Mouse (Mus musculus) right cerebral cortex, postnatal 25 days (tissue): ENCODE measurements at regions not wholly inside any gene's neighbourhood (a gene's known extent, or its start where the extent isn't known, plus 50 kb on each side); places are given as distances from the start of the nearest gene placed in this dataset.

ENCODE experiments used
- DNase-seq: peaks from one replicate; pipeline ENCODE4 v3.0.0; 2022

DNA sequence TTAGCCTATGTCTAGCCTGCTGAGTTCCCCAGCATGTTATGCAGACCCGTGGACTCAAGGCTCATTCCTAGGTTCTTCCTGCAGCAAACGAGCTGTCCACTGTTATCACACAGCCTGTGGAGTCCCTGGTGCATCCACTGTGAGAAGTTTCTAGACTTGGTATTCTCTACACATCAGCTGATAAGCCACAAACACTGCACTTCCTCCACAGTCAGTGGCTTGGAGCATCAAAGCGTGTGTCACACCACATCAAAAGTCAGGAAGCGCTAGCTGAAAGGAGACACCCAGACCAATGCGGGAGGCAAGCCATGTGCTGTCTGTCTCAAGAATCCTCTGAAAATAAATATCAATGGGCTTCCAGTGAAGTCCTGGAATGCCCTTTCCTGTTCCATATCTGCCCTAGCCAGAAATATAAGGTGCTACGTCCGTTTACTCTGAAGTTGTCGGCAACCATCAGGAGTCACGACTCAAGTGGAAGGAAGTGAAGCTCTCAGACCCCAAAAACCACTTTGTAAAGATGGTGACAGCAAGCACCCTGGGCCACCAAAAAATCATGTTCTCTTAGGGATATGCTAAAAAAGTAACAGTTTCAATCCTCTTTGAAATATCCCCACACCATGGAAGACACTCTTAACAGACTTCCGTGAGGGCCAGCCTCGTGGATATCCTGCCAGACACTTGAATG, 227.7 kb downstream of the Adgrl2 start:
- no peak for DNase-seq

DNA sequence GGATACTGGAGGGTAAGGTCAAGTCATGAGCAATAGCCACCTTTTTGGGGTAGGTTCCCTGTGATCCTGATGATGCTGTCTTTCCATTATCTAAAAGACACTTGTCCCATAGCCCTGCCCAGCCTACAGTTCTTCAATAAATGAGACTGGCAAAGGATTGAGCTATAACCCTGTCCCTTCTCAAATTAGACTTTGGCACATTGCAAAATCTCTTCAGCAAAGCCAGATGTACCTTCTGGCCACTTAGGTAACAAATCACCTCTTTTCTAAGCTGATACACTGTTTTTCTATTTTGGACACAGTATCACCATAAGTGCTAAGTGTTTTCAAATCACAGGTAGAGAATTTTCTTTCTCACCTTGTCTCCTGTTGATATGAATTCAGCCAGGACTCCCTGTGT, 228.8 kb downstream of the Adgrl2 start:
- no peak for DNase-seq

DNA sequence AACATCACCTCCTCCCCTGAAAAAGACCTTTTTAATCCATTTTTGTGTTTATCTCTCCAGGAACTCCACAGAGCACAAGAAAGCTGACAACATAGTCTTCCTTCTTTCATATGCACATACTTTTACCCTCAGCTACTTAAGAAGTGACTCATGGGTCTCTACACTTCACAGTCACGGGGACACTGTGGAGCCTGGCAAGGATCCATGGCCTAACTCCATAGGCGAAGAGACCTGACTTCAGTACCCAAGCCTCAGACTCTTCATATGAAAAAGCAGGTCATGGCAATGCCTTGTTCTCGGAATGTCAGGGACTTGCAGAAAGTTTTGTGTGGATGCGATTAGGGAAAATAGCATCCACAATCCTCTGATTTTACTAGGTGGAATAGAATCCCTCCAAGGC, 230.9 kb downstream of the Adgrl2 start:
- no peak for DNase-seq

DNA sequence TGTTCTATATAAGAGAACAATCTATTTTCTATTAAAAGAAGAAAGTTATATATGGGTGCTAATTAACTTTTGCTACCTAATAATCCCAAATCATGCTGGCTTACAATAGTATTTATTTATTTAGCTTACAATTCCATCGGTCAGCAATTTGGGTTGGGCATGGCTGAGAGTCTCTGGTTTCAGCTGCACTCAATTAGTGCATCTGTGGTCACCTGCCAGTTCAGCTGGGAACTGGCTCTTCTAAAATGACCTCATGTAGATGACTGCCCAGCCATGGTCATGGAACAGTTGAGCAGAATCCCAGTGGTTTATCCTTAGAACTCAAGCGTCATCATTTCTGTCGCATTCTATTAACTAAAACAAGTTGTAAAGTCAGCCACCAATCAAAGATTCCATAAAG, 244.1 kb downstream of the Adgrl2 start:
- DNase-seq = no peak

DNA sequence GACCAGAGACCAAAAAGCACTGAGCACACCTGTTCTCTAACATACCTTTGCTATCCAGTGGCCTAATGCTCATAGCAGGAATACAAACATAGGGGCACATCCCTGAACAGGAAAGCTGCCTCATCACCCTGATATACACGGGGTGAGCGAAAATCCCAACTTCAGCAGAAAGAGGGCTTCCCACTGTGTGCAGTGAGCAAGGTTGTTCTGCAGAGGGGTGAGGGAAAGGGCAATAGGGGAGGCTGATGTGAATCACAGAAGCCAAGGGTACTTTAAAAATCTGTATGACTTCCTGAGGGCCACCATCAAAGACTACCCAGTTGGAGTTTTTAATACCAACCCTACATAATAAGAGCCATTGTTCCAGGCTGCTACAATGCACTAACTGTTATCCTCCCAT, 245.7 kb downstream of the Adgrl2 start:
- no peak for DNase-seq

DNA sequence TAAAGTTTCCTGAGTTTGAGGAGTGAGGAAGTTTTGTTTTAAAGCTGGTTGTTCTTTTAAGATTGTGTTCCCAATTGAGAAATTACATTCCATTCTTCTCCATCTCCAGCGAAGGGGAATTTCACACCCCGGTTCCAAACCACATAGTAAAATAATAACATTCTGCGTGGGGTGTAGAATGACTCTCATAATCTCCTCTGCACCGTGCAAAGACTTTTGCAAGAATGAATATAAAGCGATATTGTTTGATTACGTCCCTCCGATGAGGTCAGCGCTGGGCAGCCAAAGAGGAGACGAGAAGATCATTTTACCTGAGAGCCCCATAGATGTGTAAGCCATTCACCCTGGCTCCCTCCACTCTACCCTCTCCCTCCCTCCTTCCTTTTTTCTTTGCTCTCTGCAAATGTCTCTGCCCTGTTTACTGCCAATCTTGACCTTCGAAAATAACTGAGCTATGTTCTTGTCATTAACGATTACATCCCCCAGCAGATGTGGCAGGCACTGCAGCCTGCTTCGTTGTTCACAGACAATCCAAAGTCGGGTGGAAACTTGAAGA, 256.1 kb downstream of the Adgrl2 start:
- DNase-seq = no peak

DNA sequence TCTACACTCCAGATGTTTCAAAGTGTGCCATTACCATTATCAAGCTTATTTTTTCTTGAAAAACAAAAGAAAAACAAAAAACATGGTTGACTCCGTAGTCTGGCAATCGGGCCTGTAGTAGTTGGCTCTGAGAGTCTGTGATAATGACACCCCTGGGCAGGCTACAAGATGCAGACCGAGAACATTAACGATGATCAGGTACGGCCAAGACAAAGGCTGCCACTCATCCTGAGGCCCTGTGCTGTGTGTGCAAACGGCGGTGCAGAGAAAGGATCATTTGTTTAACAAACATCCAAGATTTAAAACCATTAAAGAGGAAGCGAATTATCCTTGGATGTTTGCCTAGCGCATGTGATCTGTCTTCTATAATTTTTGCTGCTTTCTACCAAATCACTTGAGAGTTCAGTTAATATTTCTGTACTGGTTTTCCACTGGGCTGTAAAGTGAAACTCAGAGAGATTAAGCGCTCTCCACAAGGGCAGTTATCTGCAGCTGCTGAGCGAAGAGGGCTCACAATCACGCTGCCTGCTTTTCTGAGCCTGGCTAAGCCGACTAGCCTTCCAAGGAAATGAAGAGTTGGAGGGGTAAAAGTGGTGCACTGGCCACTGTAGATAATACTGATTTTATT, 257.0 kb downstream of the Adgrl2 start:
- no peak for DNase-seq

DNA sequence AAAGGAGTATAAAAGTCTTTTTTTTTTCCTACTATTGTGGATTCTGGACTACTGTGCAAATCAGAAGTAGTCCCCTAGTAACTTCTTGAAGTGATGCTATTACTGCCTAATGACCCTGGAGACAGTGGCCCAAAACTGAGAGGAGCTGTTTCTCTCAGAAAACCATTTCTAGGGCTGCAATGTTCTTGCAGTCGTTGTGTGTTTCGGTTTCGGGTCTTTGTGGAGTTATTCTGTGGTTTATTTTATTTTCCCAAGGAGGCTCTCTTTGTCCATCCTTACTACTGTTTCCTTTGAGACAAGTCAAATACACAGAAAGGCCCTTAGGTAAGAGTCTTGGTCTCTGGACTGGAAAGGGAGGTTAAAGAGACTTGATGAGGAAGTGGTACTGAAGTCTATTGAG, 258.9 kb downstream of the Adgrl2 start:
- no peak for DNase-seq

DNA sequence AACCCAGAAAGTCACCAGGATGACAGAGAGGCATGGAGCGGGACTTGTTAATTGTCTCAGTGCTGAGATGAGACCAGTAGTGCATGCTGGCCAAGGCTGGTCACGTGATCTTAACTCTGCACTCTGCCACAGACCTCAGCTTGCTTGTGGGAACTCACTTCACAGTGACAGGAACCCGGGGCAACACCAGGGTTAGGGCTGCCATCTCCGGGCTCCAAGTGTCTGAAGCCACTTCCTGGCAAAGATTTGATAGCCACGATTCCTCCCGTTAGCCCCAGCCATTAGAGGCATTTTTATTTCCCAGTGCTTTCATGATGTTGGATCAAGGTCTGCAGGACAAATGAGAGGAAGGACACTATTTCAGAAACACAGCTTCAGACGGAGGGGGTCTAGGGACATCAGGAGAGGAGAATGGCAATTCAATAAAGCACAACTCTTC, 261.1 kb downstream of the Adgrl2 start:
- DNase-seq = no peak

DNA sequence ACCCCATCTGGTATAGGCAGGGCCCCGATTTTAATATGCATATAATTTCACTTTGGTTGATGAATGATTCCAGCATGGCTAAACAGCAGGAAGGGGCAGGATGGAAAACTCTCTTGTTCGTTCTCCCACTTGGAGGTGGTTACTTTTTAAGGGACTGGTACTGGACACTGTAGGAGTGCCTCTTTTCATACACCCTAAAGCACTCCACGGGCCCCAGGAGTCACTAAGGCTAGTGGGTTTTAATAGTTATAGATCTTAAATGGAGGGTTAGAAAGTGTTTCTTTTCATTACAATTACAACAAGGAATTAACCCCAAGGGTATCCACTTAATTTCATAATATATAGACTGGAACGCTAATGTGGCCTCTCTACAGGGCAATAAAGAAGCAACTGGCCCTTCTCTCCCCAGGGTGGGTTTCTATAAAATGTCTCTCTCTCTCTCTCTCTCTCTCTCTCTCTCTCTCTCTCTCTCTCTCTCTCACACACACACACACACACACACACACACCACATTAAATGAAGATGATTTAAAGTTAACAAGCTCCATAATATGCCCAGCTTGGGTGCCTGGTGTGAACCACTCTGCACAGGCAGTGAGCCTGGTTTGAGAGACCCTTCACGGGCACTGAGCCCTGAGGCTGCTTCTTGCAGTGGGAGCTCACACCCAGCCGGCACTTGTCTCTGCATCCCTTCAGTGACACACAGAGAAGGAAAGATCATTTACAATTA, 261.7 kb downstream of the Adgrl2 start:
- no peak for DNase-seq

DNA sequence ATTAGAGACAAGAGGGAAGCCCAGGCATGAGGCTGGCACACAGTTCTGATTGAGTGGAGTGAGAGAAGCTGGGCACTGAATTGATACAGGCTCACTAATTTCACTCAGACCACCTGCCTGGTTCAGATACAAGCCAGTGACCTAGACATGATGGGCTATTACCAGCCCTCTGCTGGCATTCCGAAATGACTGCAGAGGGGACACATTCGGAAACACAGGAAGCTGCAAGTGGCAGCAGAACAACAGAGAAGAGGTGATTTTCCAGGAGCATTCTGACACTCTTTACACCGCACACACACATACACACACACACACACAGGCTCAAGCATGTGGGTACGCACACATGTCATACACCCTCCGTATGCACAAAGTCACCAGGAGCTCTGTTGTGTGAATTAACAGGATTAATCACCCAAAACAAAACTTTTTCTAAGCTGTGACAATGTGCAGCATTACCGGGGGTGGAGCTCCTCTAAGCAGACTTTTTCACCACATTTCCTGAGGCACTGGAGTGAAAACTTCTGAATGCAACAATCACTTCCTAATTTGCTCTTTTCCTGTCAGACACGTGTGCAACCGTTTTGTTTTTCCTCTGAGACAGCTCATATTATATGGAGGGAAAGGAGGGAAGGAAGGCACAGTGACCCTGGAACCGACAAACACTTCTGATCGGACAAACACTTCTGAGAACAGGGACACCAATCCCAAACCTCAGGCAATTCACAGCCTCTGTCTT, 263.6 kb downstream of the Adgrl2 start:
- DNase-seq = no peak

DNA sequence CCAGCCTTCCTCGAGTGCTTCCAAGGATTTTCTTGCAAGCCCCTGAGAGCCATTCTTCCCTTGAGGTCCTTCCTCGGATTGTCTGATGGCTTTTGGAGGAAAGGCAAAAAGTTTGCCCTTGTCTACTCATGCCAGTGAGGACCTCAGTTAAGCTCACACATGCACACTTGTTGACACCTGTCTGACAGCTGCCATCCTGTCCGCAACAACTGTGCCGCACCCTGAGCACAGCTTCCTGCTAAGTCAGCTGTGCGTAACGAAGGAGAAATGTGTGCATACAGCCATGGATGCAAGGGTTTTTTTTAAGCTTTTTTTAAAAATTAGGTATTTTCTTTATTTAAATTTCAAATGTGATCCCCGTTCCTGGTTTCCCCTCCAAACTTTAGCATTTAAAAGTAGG, 293.8 kb downstream of the Adgrl2 start:
- DNase-seq = no peak

DNA sequence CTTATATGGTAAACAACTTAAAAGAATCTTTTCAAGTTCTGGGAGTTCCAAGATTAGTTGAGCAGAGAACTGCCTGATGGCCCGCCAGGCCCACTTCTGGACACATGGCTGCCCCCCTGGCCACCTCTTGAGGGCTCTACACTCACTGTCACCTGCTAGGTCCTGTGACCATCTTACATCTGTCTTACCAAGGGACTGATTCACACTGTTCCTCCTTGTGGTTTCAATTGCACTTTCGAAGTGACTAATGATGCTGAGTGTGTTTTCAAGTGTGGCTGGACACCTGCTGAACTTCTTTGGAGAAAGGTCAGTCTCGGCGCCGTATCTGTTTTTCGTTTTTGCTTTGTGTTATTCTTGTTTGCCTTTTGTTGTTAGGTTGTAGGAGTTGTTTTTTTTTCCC, 294.9 kb downstream of the Adgrl2 start:
- no peak for DNase-seq

DNA sequence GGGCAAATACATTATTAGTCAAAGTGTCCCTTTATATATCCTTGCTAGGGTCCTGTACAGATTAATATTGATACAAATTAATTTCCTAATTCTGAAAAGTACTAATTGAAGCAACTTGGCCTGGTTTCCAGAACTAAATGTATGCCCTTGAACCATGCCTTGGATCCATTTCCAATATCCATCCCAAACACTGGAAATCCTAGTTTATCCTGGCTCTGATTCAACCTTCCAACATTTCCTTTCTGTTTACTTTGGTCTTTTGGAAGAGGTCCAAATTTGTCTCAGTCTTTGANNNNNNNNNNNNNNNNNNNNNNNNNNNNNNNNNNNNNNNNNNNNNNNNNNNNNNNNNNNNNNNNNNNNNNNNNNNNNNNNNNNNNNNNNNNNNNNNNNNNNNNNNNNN, 307.2 kb downstream of the Adgrl2 start:
- no peak for DNase-seq

DNA sequence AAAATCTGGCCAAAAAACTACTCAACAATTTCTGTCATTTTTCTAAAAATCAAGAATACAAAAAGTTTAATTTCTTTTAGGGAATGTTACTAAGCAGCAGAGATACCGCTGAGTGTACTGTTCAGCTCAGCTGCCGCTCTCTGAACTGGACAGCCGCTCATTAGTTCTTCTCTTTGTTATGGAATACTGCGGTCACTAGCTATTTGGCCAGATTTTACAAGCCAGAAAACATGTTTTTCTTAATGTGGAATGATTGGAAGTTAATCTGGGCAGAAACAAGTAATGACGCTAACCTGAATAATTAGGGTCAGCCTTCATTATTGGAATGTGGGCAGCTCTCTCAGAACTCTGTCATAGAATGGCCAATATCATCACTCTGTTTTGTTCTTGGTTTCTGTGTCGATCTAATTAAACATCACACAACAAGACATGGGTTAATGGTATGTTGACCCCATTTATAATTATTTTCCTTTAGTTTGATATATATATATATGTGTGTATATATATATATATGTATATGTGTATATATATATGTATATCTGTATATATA, 307.8 kb downstream of the Adgrl2 start:
- DNase-seq = no peak

DNA sequence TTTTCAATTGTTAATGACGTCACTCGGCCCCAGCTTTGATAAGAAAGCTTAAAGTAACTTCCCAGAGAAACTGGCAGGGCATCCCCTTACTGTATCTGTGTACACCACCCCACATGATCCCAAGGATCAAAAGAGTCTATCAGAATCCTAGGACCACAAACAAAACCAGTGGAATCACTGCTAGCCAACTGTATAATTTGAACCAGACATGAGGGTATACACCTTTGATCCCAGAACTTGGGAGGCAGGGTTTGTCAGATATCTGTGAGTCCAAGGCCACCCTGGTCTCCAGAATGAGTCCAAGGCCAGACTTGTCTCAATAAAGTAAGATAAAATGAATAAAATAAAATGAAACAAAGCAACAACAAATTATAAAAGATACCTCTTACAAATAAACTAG, 309.2 kb downstream of the Adgrl2 start:
- no peak for DNase-seq

DNA sequence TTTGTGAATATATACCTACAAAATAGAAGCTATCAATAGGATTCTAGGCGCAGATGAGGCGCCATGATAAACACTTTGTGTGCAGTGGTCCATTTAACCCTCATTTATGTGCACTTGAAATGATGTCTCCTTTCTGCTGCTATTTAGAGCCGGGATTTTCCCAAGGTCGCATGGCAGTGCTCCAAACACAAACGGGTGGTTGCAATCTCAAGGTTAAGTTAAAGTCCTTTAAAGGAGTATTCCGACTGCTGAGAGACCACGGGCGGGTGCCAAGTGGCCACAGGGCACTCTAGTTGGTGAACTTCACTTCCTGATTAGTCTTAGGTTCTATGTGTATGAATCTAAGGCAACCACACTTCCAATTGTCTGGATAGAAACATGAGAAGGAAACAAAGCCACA, 309.6 kb downstream of the Adgrl2 start:
- no peak for DNase-seq

DNA sequence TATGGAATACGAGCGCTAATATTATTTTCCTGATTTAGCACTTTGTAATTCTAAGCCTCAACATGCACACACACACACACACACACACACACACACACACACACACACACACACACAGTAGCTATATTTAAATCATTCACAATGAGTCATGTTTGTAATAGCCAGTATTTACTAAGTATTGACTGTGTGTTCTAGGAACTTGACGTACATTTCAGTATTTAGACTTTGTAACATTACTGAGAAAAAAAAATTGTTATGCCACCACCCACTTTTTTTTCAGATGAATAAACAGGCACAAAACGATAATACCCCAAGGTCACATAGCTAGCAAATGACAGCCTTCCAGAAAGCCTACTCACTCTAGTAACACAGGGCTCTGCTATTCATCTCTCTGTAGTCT, 310.3 kb downstream of the Adgrl2 start:
- no peak for DNase-seq

DNA sequence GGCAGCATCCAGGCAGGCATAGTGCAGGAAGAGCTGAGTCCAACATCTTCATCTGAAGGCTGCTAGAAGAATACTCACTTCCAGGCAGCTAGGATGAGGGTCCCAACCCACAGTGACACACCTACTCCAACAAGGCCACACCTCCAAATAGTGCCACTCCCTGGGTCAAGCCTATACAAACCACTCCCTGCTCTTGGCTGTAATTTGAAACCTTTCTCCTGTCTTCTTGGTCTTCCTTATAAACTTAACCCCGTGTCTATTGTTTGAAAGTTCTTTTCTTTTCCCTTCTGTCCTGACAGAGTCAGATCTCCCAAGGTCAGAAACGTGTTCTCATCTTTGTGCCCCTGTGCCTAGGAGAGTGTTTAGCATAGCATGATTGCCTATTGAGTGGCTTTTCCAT, 311.2 kb downstream of the Adgrl2 start:
- no peak for DNase-seq

DNA sequence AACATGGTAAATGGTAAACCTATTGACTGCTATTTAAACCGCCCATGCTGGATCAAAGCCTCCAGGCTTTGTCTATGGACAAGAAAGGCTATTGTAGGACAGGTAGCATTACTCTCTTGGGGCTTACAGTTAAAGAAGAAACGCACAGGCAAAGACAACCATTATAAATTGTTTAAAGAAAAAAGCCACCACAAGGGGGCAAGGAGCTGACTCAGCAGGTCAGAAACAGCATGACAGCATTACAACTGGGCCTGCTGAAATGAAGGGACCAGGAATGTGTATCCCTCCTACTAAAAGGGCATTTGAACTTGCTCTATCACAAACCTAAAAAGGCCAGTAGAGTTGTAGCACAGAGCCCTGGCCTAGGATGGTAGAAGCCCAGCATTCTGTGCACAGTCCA, 314.3 kb downstream of the Adgrl2 start:
- DNase-seq = no peak

DNA sequence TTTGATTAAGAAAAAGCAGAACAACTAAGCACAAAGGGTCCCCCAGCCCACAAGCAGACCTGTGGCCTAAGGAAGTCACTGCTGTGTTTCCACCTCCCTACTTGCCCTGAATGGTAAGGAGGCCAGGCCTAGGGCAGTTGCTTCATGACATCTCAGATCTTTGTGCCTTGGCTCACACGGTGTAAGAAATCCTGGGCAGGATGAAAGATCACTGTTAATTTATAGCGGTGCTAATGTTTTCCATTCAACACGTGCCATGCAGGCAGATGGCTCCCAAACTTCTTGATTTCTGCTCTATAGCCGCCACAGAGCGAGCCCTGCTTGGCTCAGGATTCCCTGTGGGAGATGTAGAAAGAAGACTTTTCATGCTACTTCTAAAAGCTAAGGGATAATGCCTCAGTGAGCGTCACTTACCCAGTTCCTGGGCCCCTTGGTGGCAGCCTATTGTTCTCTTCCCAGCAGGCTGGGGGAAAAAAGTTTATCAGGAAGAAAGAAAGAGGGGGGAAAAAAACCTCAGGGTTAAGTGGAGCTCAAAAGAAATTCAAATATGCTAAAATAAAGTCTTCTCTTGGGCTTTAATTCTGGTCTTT, 327.4 kb downstream of the Adgrl2 start:
- DNase-seq = no peak

DNA sequence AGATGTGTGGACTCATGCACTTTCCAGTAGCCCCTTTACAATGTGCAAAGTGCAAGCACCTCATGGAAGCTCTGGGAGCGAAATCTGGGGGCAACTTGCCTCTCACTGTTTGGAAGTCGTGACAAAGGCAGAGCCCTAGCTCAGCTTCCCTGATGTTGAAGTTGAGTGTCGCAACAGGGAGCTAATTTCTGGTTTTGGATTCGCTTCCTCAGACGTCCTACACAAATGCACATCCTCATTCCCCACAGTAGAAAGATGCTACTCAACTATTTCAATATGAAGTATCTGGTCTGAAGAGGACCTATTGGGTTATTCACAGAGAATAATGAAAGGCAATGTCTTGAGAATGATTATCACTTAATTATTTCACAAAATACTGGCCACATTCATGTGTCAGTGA, 331.3 kb downstream of the Adgrl2 start:
- DNase-seq = no peak

DNA sequence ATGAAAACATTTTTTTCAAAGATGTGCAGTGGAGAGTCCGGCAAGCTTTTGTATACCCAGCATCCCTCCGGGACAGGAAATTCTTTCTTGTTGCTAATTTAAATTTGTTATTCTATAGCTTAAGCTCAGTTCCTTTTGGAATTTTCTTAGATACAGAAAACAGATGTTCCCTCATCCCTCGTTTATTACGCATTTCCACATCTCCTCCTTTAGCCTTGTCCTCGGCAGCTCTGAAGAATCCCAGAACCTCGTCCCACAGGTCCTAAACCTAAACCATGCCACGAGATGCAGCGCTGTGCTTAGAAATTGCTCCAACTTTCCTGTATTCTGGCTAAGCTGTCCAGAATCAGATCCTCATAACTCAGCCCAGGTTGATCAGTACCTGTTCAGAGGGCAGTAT, 332.0 kb downstream of the Adgrl2 start:
- no peak for DNase-seq
